Mouse (Mus musculus): ENCODE data around the gene Hcfc2. TPM values are rescaled to one million over a fixed set of nuclear protein-coding genes. Genes with fewer than 3 reads are reported as not detected.

Gene Hcfc2
- polyA plus RNA-seq, 1 experiment from 2014 or later, result 18.9 TPM

DNA sequence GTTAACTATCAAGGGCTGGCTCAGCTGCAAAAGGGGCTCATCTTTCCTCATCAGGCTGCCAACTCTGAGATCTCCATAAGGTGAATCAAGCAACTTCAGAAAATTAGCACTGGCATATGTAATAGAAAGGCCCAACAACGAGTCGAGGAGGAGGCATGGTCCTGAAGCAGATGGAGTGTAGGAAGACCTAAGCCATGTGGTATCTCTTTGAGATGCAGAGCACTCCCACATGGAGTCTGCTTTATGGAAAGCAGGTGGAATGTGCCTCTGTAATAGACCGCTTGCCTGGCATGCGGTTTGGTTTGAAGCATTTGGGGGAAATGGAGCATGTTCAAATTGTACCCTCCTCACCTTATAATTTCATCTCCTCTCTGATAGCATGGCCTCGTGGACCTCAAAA, 15.2 kb upstream of the Hcfc2 start:
- Histone ChIP-seq H3K27ac (ENCODE audit: low read depth, low read length) (no peak overlapping the region), H3K9me3 (ENCODE audit: control insufficient read depth) (no peaks in the 10 kb centered on the region), H3K36me3 (ENCODE audit: control insufficient read depth, insufficient read depth) (no peaks in the 10 kb centered on the region), H3K4me1 (replicated peaks; ENCODE audit: control insufficient read depth, insufficient read depth, low read length) (no peaks in the 10 kb centered on the region), H3K9ac (ENCODE audit: low read depth, low read length) (no peak overlapping the region), H3K4me3 (ENCODE audit: low read depth, low read length) (no peak overlapping the region), H3K27me3 (replicated peaks; ENCODE audit: control insufficient read depth, insufficient read depth, low read length) (no peaks in the 10 kb centered on the region), H3K4me2 (replicated peaks; ENCODE audit: low read depth) (no peak overlapping the region)
- TF ChIP-seq CTCF (IDR thresholded peaks at IDR 0.05; ENCODE audit: low read depth), result no peak
- ATAC-seq, result no peak
- WGBS, result 90% methylated on average over 5 of the region's 5 CpGs

DNA sequence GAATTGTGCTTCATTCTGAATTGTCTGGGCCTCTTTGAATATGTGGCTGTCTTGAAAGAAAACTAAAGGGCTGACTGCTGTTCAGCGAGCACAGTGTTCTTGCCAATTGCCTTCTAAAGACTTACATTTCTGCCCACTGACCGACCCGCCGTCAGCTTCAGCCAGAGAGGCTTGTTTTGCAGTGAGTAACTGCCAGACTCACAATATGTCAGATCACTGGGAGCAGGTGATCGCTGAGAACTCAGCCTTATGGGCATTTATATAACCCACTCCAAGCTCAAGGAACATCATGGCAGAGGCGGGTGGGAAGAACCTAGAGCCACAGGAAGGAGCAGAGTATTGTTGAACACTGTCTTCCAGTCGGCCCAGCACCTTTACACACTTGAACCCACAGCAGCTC, 14.3 kb upstream of the Hcfc2 start:
- H3K4me3 ChIP-seq (ENCODE audit: low read depth, low read length), result no peak overlapping the region
- H3K9ac ChIP-seq (ENCODE audit: low read depth, low read length), result no peak overlapping the region
- TF ChIP-seq CTCF (IDR thresholded peaks at IDR 0.05; ENCODE audit: low read depth), result no peak
- ATAC-seq, result no peak
- WGBS, result 79% methylated on average over 7 of the region's 7 CpGs
- no peak overlapping the region for H3K4me2 ChIP-seq (replicated peaks; ENCODE audit: low read depth)
- no peaks in the 10 kb centered on the region for H3K9me3 ChIP-seq (ENCODE audit: control insufficient read depth)
- H3K4me1 ChIP-seq (replicated peaks; ENCODE audit: control insufficient read depth, insufficient read depth, low read length), result no peaks in the 10 kb centered on the region
- no peaks in the 10 kb centered on the region for H3K36me3 ChIP-seq (ENCODE audit: control insufficient read depth, insufficient read depth)
- H3K27me3 ChIP-seq (replicated peaks; ENCODE audit: control insufficient read depth, insufficient read depth, low read length), result no peaks in the 10 kb centered on the region
- no peak overlapping the region for H3K27ac ChIP-seq (ENCODE audit: low read depth, low read length)

- H3K27me3 ChIP-seq (replicated peaks; ENCODE audit: control insufficient read depth, insufficient read depth, low read length), result no peaks in the 10 kb centered on the region
- no peaks in the 10 kb centered on the region for H3K36me3 ChIP-seq (ENCODE audit: control insufficient read depth, insufficient read depth)
- WGBS, result 51% methylated on average over 2 of the region's 2 CpGs
- ATAC-seq, result no peak
- no peak overlapping the region for H3K4me2 ChIP-seq (replicated peaks; ENCODE audit: low read depth)
- no peak overlapping the region for H3K27ac ChIP-seq (ENCODE audit: low read depth, low read length)
- H3K4me3 ChIP-seq (ENCODE audit: low read depth, low read length), result no peak overlapping the region
- no peak for TF ChIP-seq CTCF (IDR thresholded peaks at IDR 0.05; ENCODE audit: low read depth)
- H3K9me3 ChIP-seq (ENCODE audit: control insufficient read depth), result no peaks in the 10 kb centered on the region
- H3K4me1 ChIP-seq (replicated peaks; ENCODE audit: control insufficient read depth, insufficient read depth, low read length), result no peaks in the 10 kb centered on the region
- H3K9ac ChIP-seq (ENCODE audit: low read depth, low read length), result no peak overlapping the region
Measured at GRCm38 (mm10) chr10:82685440-82685839, 10.5 kb upstream of the Hcfc2 start.

GRCm38 (mm10) chr10:82689681-82690211, 6.2 kb upstream of the Hcfc2 start:
- ATAC-seq, result no peak
- Histone ChIP-seq H3K4me3 (ENCODE audit: low read depth, low read length) (peak overlapping the region; percentile 24), H3K4me2 (replicated peaks; ENCODE audit: low read depth) (peak overlapping the region; percentile 53), H3K27ac (ENCODE audit: low read depth, low read length) (no peak overlapping the region), H3K9ac (ENCODE audit: low read depth, low read length) (no peak overlapping the region), H3K36me3 (ENCODE audit: control insufficient read depth, insufficient read depth) (no peaks in the 10 kb centered on the region), H3K27me3 (replicated peaks; ENCODE audit: control insufficient read depth, insufficient read depth, low read length) (no peaks in the 10 kb centered on the region), H3K9me3 (ENCODE audit: control insufficient read depth) (no peaks in the 10 kb centered on the region), H3K4me1 (replicated peaks; ENCODE audit: control insufficient read depth, insufficient read depth, low read length) (no peaks in the 10 kb centered on the region)
- TF ChIP-seq CTCF (IDR thresholded peaks at IDR 0.05; ENCODE audit: low read depth), result no peak
- WGBS, result 54% methylated on average over 7 of the region's 7 CpGs

- WGBS, result 2% methylated on average over 14 of the region's 14 CpGs
- no peak within 1 kb of the TSS for H3K9ac ChIP-seq (ENCODE audit: low read depth, low read length)
Measured at GRCm38 (mm10) chr10:82690494-82690893, 5.5 kb upstream of the Hcfc2 start, which contains the start of gene Glt8d2. TSS of gene Glt8d2 (minus strand) at chr10:82690650.

GRCm38 (mm10) chr10:82696453-82697079, 606 bp downstream of the Hcfc2 start:
- H3K4me1 ChIP-seq (replicated peaks; ENCODE audit: control insufficient read depth, insufficient read depth, low read length), result 0 out of 2 replicates have a peak, but pooled peaks cover 2% of the 10 kb centered on the region
- no peak for TF ChIP-seq CTCF (IDR thresholded peaks at IDR 0.05; ENCODE audit: low read depth)
- no peak overlapping the region for H3K4me2 ChIP-seq (replicated peaks; ENCODE audit: low read depth)
- no peak overlapping the region for H3K4me3 ChIP-seq (ENCODE audit: low read depth, low read length)
- ATAC-seq, result no peak
- H3K9ac ChIP-seq (ENCODE audit: low read depth, low read length), result no peak overlapping the region
- H3K27ac ChIP-seq (ENCODE audit: low read depth, low read length), result no peak overlapping the region
- no peaks in the 10 kb centered on the region for H3K27me3 ChIP-seq (replicated peaks; ENCODE audit: control insufficient read depth, insufficient read depth, low read length)
- 0 out of 2 replicates have a peak, but pooled peaks cover 3% of the 10 kb centered on the region for H3K36me3 ChIP-seq (ENCODE audit: control insufficient read depth, insufficient read depth)
- 79% methylated on average over 4 of the region's 4 CpGs for WGBS
- H3K9me3 ChIP-seq (ENCODE audit: control insufficient read depth), result no peaks in the 10 kb centered on the region

More at GRCm38 (mm10) chr10:82690494-82690893, 5.5 kb upstream of the Hcfc2 start, which contains the start of gene Glt8d2:
- no peaks in the 10 kb centered on the region for H3K4me1 ChIP-seq (replicated peaks; ENCODE audit: control insufficient read depth, insufficient read depth, low read length)
- TF ChIP-seq CTCF (IDR thresholded peaks at IDR 0.05; ENCODE audit: low read depth), result no peak
- no peaks in the 10 kb centered on the region for H3K9me3 ChIP-seq (ENCODE audit: control insufficient read depth)
- H3K27me3 ChIP-seq (replicated peaks; ENCODE audit: control insufficient read depth, insufficient read depth, low read length), result no peaks in the 10 kb centered on the region
- no peak for ATAC-seq
- H3K4me3 ChIP-seq (ENCODE audit: low read depth, low read length), result peak within 1 kb of the TSS; percentile 24
- H3K27ac ChIP-seq (ENCODE audit: low read depth, low read length), result no peak within 1 kb of the TSS; the same call in 1 of the 2 replicates
- peak within 1 kb of the TSS; percentile 53 for H3K4me2 ChIP-seq (replicated peaks; ENCODE audit: low read depth)
- no peaks in the 10 kb centered on the region for H3K36me3 ChIP-seq (ENCODE audit: control insufficient read depth, insufficient read depth)

Data from intestine, postnatal 0 days (tissue).